Mouse (Mus musculus): ENCODE data around the gene Sbp. TPM values are rescaled to one million over a fixed set of nuclear protein-coding genes. Genes with fewer than 3 reads are reported as not detected.

The Sbp gene
- polyA plus RNA-seq, 1 experiment = not detected

GRCm38 (mm10) chr17:23993559-23994428, 52.3 kb downstream of the Sbp start:
- H3K27ac ChIP-seq (ENCODE audit: insufficient read depth, low read length) = no peak overlapping the region

DNA sequence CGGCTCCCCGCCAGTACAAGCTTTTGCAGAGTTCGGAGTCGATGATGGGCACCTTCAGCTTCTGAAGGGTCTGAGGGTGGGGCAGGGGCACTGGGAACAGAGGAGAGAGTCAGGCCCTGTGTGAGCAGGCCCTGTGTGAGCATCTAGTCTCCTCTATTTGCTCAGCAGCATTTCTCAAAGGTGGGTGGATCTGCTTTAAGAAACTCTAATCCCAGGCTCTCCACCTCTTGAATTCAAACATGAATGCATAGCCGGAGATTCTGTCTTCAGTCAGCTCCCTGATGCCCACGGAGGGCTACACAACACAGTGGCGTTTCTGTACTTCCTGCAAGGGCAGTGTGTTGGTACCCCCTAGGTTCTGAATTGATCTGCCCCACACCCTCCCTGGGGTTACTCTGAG, 53.2 kb downstream of the Sbp start:
- Histone ChIP-seq H3K9ac (ENCODE audit: low read depth, poor library complexity, severe bottlenecking) (no peak overlapping the region), H3K27me3 (ENCODE audit: control insufficient read depth, insufficient read depth, low read length, poor library complexity, severe bottlenecking) (no peaks in the 10 kb centered on the region)

More at GRCm38 (mm10) chr17:23993559-23994428, 52.3 kb downstream of the Sbp start:
- H3K9me3 ChIP-seq (replicated peaks; ENCODE audit: control insufficient read depth, insufficient read depth, low read length, poor library complexity, severe bottlenecking) = no peaks in the 10 kb centered on the region
- no peak overlapping the region for H3K9ac ChIP-seq (ENCODE audit: low read depth, poor library complexity, severe bottlenecking)
- H3K4me1 ChIP-seq (ENCODE audit: control insufficient read depth, insufficient read depth, low read length) = peaks cover 4% of the 10 kb centered on the region
- no peaks in the 10 kb centered on the region for H3K36me3 ChIP-seq (ENCODE audit: control insufficient read depth, insufficient read depth, low read length, poor library complexity, severe bottlenecking)
- TF ChIP-seq EP300 (IDR thresholded peaks at IDR 0.05; ENCODE audit: insufficient read depth, low read depth, low read length) = 0 out of 2 replicates have a peak, but pooled peaks have one; percentile 37
- TF ChIP-seq CTCF (IDR thresholded peaks at IDR 0.05; ENCODE audit: low read depth, low read length) = peak; percentile 61
- no peak for TF ChIP-seq POLR2A (IDR thresholded peaks at IDR 0.05; ENCODE audit: insufficient read depth, low read length)
- H3K27me3 ChIP-seq (ENCODE audit: control insufficient read depth, insufficient read depth, low read length, poor library complexity, severe bottlenecking) = no peaks in the 10 kb centered on the region
- H3K4me3 ChIP-seq (ENCODE audit: low read depth, low read length) = no peak overlapping the region

More for the DNA sequence above, 53.2 kb downstream of the Sbp start:
- Histone ChIP-seq H3K27ac (ENCODE audit: insufficient read depth, low read length) (no peak overlapping the region), H3K4me1 (ENCODE audit: control insufficient read depth, insufficient read depth, low read length) (peaks cover 4% of the 10 kb centered on the region), H3K36me3 (ENCODE audit: control insufficient read depth, insufficient read depth, low read length, poor library complexity, severe bottlenecking) (no peaks in the 10 kb centered on the region), H3K4me3 (ENCODE audit: low read depth, low read length) (no peak overlapping the region), H3K9me3 (replicated peaks; ENCODE audit: control insufficient read depth, insufficient read depth, low read length, poor library complexity, severe bottlenecking) (no peaks in the 10 kb centered on the region)
- no peak for TF ChIP-seq CTCF (IDR thresholded peaks at IDR 0.05; ENCODE audit: low read depth, low read length)
- TF ChIP-seq EP300 (IDR thresholded peaks at IDR 0.05; ENCODE audit: insufficient read depth, low read depth, low read length) = no peak

Other genes with a start within 250 kb of the Sbp start
- 3.6 and 4.1 TPM in 2 replicates for gene 1520401A03Rik, start 218.9 kb upstream of the Sbp start, polyA plus RNA-seq (2011; ENCODE audit: insufficient read depth, insufficient read length, low read depth, missing spikeins)
- 26.5 and 27.7 TPM in 2 replicates for gene Pkmyt1, start 215.3 kb upstream of the Sbp start, polyA plus RNA-seq (2011; ENCODE audit: insufficient read depth, insufficient read length, low read depth, missing spikeins)
- gene Paqr4, start 200.8 kb upstream of the Sbp start, polyA plus RNA-seq (2011; ENCODE audit: insufficient read depth, insufficient read length, low read depth, missing spikeins) = 2.4 and 2.7 TPM in 2 replicates
- gene Kremen2, start 195.8 kb upstream of the Sbp start, polyA plus RNA-seq (2011; ENCODE audit: insufficient read depth, insufficient read length, low read depth, missing spikeins) = 0.57 and 1.4 TPM in 2 replicates
- gene Flywch1, start 170.1 kb upstream of the Sbp start, polyA plus RNA-seq (2011; ENCODE audit: insufficient read depth, insufficient read length, low read depth, missing spikeins) = 32.9 and 34.2 TPM in 2 replicates
- 10.7 and 13.1 TPM in 2 replicates for gene Flywch2, start 155.6 kb upstream of the Sbp start, polyA plus RNA-seq (2011; ENCODE audit: insufficient read depth, insufficient read length, low read depth, missing spikeins)
- gene Srrm2, start 151.1 kb upstream of the Sbp start, polyA plus RNA-seq (2011; ENCODE audit: insufficient read depth, insufficient read length, low read depth, missing spikeins) = 552 and 560 TPM in 2 replicates
- 398 and 458 TPM in 2 replicates for gene Elob, start 112.5 kb upstream of the Sbp start, polyA plus RNA-seq (2011; ENCODE audit: insufficient read depth, insufficient read length, low read depth, missing spikeins)
- 1.6 and 2.0 TPM in 2 replicates for gene Prss33, start 105.6 kb upstream of the Sbp start, polyA plus RNA-seq (2011; ENCODE audit: insufficient read depth, insufficient read length, low read depth, missing spikeins)
- gene Prss32, start 97.8 kb upstream of the Sbp start, polyA plus RNA-seq (2011; ENCODE audit: insufficient read depth, insufficient read length, low read depth, missing spikeins) = not detected in 2 replicates
- 16.0 and 19.3 TPM in 2 replicates for gene Prss41, start 97.5 kb upstream of the Sbp start, polyA plus RNA-seq (2011; ENCODE audit: insufficient read depth, insufficient read length, low read depth, missing spikeins)
- not detected in 2 replicates for gene Prss21, start 73.6 kb upstream of the Sbp start, polyA plus RNA-seq (2011; ENCODE audit: insufficient read depth, insufficient read length, low read depth, missing spikeins)
- gene Dcpp1, start 60.8 kb upstream of the Sbp start, polyA plus RNA-seq (2011; ENCODE audit: insufficient read depth, insufficient read length, low read depth, missing spikeins) = not detected in 2 replicates
- gene Dcpp2, start 60.8 kb upstream of the Sbp start, polyA plus RNA-seq (2011; ENCODE audit: insufficient read depth, insufficient read length, low read depth, missing spikeins) = not detected in 2 replicates
- not detected in 2 replicates for gene Dcpp3, start 24.2 kb upstream of the Sbp start, polyA plus RNA-seq (2011; ENCODE audit: insufficient read depth, insufficient read length, low read depth, missing spikeins)
- not detected in 2 replicates for gene Sbpl, start 13.6 kb downstream of the Sbp start, polyA plus RNA-seq (2011; ENCODE audit: insufficient read depth, insufficient read length, low read depth, missing spikeins)
- gene Prss30, start 38.9 kb downstream of the Sbp start, polyA plus RNA-seq (2011; ENCODE audit: insufficient read depth, insufficient read length, low read depth, missing spikeins) = not detected in 2 replicates
- 0.45 TPM in 1 of 2 replicates, not detected in the other for gene Prss22, start 56.4 kb downstream of the Sbp start, polyA plus RNA-seq (2011; ENCODE audit: insufficient read depth, insufficient read length, low read depth, missing spikeins)
- not detected in 2 replicates for gene Prss27, start 96.5 kb downstream of the Sbp start, polyA plus RNA-seq (2011; ENCODE audit: insufficient read depth, insufficient read length, low read depth, missing spikeins)
- gene Kctd5, start 131.8 kb downstream of the Sbp start, polyA plus RNA-seq (2011; ENCODE audit: insufficient read depth, insufficient read length, low read depth, missing spikeins) = 66.4 and 68.4 TPM in 2 replicates
- gene Pdpk1, start 209.3 kb downstream of the Sbp start, polyA plus RNA-seq (2011; ENCODE audit: insufficient read depth, insufficient read length, low read depth, missing spikeins) = 44.7 and 45.0 TPM in 2 replicates
- gene Amdhd2, start 222.1 kb downstream of the Sbp start, polyA plus RNA-seq (2011; ENCODE audit: insufficient read depth, insufficient read length, low read depth, missing spikeins) = 25.3 and 30.4 TPM in 2 replicates
- 254 and 307 TPM in 2 replicates for gene Atp6v0c, start 228.0 kb downstream of the Sbp start, polyA plus RNA-seq (2011; ENCODE audit: insufficient read depth, insufficient read length, low read depth, missing spikeins)